Mouse (Mus musculus) G1E (cell line): ENCODE measurements around the gene Defb42. TPM values are rescaled to one million over a fixed set of nuclear protein-coding genes. Genes with fewer than 3 reads are reported as not detected.

Experiments
- ATAC-seq: 2 replicates; pipeline ENCODE4 v1.8.0; 2016; ENCODE audit warnings: mild to moderate bottlenecking; ENCODE audit not compliant: insufficient number of reproducible peaks, poor library complexity, low FRiP score, severe bottlenecking; ENCODE audit errors: extremely low read depth
- DNase-seq: peaks from one replicate; pipeline ENCODE4 v3.0.0; 2012; ENCODE audit warnings: low spot score
- H3K27me3 ChIP-seq: 2 replicates; pipeline ENCODE4 v1.6.1; 2012; ENCODE audit warnings: mild to moderate bottlenecking, low read length, inconsistent platforms; ENCODE audit not compliant: insufficient read depth
- H3K36me3 ChIP-seq: replicated peaks from 2 replicates; pipeline ENCODE3; 2012; ENCODE audit warnings: mild to moderate bottlenecking, inconsistent platforms
- H3K4me1 ChIP-seq: 2 replicates; pipeline ENCODE4 v1.6.1; 2012; ENCODE audit warnings: low read depth, low read length, inconsistent platforms, mixed read lengths; ENCODE audit not compliant: insufficient read depth
- H3K4me3 ChIP-seq: 2 replicates; pipeline ENCODE4 v1.5.1; 2012; ENCODE audit warnings: low read depth, mild to moderate bottlenecking, inconsistent platforms, low read length, moderate library complexity, mixed read lengths
- H3K9me3 ChIP-seq: replicated peaks from 2 replicates; pipeline ENCODE4 v1.6.1; 2012; ENCODE audit warnings: inconsistent platforms
- CTCF ChIP-seq: IDR thresholded peaks from 2 replicates; pipeline ENCODE4 v1.5.1; 2012; ENCODE audit warnings: low read depth, low read length, inconsistent platforms, mixed read lengths
- GATA1 ChIP-seq: IDR thresholded peaks from 2 replicates; pipeline ENCODE4 v1.6.1; 2012; ENCODE audit warnings: borderline replicate concordance, low read length, inconsistent platforms, mixed read lengths
- GATA2 ChIP-seq: IDR thresholded peaks from 2 replicates; pipeline ENCODE4 v1.6.1; 2012; ENCODE audit warnings: low read depth, low read length, inconsistent platforms, borderline replicate concordance
- POLR2AphosphoS5 ChIP-seq: IDR thresholded peaks from 2 replicates; pipeline ENCODE4 v1.6.1; 2012; ENCODE audit warnings: low read depth, low read length, inconsistent platforms; ENCODE audit not compliant: insufficient replicate concordance
- TAL1 ChIP-seq: conservative IDR thresholded peaks from 2 replicates; pipeline ENCODE4 v1.6.1; 2012; ENCODE audit warnings: low read depth, low read length, inconsistent platforms, mixed read lengths
- polyA plus RNA-seq: library from polyadenylated mRNA; stranded (reverse); fragments of >175 nt; gene quantifications from 2 replicates; pipeline ENCODE4 v1.2.3, GENCODE M21; 2012
- total RNA-seq, 2 experiments: library from RNA; stranded (forward) in 1 of 2; stranded (reverse) in 1 of 2; fragments of 200-1000 nt in 1 of 2; fragments of >200 nt in 1 of 2; fragmentation: Nextera tagmentation in 1 of 2; gene quantifications; 2 replicates each; pipeline ENCODE4 v1.2.3; 2014 to 2017

Gene Defb42
- total RNA-seq (2014; fragmentation: Nextera tagmentation) (not detected in 2 replicates), total RNA-seq (2017) (0.05 and 0.06 TPM in 2 replicates), polyA plus RNA-seq (not detected in 2 replicates)

DNA sequence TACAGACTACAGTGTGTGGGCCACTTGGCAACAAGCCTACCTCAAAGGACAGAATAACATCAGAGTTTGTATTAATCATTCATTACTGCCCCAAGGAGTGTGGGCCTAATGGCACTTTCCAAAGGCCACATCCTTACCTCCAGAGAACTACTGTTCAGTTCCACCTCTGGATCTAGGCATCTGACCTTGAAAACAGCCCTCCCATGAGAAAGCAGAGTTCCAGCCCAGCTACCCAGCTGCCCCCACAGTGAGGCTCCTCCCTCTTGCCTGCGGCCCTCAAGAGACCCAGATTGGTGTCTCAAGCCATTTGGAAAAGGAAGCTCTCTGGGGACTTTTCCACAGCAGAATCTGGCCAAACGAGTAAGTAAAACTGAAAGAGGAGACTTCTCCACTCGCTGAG, at the start of gene Defb42:
Gene Defb42 (plus strand): TSS at position 301 of the 400 bp plus-strand sequence.
- 0 out of 2 replicates have a peak, but pooled peaks cover 2% of the 10 kb centered on the region for H3K4me1 ChIP-seq
- no peak within 1 kb of the TSS for H3K4me3 ChIP-seq
- no peaks in the 10 kb centered on the region for H3K36me3 ChIP-seq
- ATAC-seq (no peak), DNase-seq (no peak)
- peaks cover 8% of the 10 kb centered on the region; the same call in 1 of the 2 replicates for H3K27me3 ChIP-seq
- TF ChIP-seq CTCF (no peak), GATA1 (no peak), TAL1 (no peak), POLR2AphosphoS5 (no peak), GATA2 (no peak)
- no peaks in the 10 kb centered on the region for H3K9me3 ChIP-seq

DNA sequence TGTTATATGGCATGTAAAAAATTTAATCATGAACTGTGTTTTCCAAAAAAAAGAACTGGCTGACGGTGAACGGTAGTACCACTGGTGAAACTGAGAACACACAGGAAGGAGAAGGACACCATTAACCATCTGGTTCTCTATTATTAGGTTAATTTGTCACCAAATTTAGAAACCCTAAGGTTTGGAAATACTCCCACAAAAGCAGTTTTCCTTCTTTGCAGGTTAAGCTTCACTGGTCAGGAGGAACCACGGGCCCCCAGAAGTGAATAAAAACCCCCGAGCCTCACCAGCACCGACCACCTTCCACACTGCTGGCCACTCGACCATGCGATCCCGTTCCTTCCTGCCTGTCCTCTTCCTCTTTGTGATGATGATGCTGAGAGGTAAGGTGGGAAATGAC, 49.0 kb upstream of the Defb42 start, which contains the start of gene Defb47:
Gene Defb47 (plus strand): TSS at position 301 of the 400 bp plus-strand sequence.
- no peak within 1 kb of the TSS for H3K4me3 ChIP-seq
- no peaks in the 10 kb centered on the region for H3K9me3 ChIP-seq
- DNase-seq (no peak), ATAC-seq (no peak)
- H3K4me1 ChIP-seq: no peaks in the 10 kb centered on the region
- 0 out of 2 replicates have a peak, but pooled peaks cover 3% of the 10 kb centered on the region for H3K27me3 ChIP-seq
- no peak for TF ChIP-seq CTCF
- no peak for TF ChIP-seq POLR2AphosphoS5
- TF ChIP-seq GATA2: no peak
- TF ChIP-seq TAL1: no peak
- TF ChIP-seq GATA1: no peak
- H3K36me3 ChIP-seq: no peaks in the 10 kb centered on the region

DNA sequence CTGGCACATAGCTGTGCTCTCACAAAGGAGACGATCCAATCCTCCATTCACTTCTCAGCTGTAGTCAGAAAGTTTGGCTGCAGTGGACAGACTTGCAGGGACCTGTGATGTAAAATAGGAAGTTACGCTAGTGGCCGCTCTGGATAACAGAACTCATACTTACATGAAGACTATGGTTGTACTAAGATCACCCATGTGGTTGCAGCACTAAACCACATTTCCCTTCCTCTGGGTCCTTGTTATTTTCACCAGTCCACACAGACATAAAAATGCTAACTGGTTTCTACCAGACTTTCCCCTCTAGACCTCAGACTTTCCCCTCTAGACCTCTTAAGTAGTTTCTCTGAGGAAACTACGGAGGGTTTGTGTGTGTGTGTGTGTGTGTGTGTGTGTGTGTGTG, 47.8 kb upstream of the Defb42 start:
- ATAC-seq (no peak), DNase-seq (no peak)
- Histone ChIP-seq H3K4me3 (no peak overlapping the region), H3K27me3 (0 out of 2 replicates have a peak, but pooled peaks cover 3% of the 10 kb centered on the region), H3K9me3 (no peaks in the 10 kb centered on the region), H3K4me1 (no peaks in the 10 kb centered on the region), H3K36me3 (no peaks in the 10 kb centered on the region)
- TF ChIP-seq POLR2AphosphoS5 (no peak), CTCF (no peak), GATA2 (no peak), TAL1 (no peak), GATA1 (no peak)

DNA sequence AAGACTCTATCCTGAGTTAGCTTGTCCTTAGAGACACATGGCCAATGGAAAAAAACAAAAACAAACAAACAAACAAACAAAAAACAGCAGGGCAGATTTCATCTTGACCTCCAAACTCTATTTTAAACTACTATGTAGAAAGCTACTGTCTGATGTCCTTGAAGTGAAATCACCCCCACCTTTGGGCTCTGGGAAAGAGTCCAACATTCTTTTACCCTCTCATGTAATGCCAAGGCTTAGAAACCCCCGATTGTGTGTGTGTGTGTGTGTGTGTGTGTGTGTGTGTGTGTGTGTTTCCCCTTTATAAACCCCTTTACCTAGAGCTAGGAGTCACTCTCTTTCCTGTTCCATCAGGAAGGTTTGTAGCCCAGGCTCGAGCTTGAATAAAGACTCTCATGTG, 44.2 kb upstream of the Defb42 start:
- ATAC-seq: no peak
- Histone ChIP-seq H3K9me3 (no peaks in the 10 kb centered on the region), H3K4me3 (no peak overlapping the region), H3K4me1 (no peaks in the 10 kb centered on the region), H3K27me3 (peaks cover 3% of the 10 kb centered on the region; the same call in 1 of the 2 replicates), H3K36me3 (no peaks in the 10 kb centered on the region)
- TF ChIP-seq GATA1 (no peak), CTCF (no peak), GATA2 (no peak), POLR2AphosphoS5 (no peak), TAL1 (no peak)
- DNase-seq: no peak

DNA sequence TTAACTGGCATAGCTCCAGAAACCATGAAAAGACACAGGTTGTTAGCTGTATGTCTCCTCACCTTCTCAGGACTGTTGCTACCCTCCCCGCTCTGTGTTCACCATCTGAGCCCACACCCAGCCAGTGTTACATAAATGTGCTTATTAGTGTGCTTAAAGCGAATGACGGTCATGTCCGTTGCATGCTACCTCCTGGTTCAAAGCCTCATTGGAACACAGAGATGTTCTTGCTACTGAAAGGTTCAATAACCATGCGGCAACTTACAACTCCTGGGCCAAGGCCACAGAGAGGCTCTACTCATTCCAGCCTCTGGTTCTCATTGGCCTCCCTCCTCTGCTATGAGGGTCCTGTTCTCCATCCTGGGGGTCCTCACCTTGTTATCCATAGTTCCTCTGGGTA, 35.3 kb upstream of the Defb42 start, which contains the start of gene Defb43:
Gene Defb43 (plus strand): TSS at position 301 of the 400 bp plus-strand sequence.
- TF ChIP-seq CTCF (no peak), GATA1 (no peak), POLR2AphosphoS5 (no peak)
- H3K36me3 ChIP-seq: no peaks in the 10 kb centered on the region
- no peak for DNase-seq
- no peak within 1 kb of the TSS for H3K4me3 ChIP-seq
- H3K27me3 ChIP-seq: peaks cover 3% of the 10 kb centered on the region; the same call in 1 of the 2 replicates
- no peak for ATAC-seq
- H3K4me1 ChIP-seq: no peaks in the 10 kb centered on the region
- no peaks in the 10 kb centered on the region for H3K9me3 ChIP-seq

DNA sequence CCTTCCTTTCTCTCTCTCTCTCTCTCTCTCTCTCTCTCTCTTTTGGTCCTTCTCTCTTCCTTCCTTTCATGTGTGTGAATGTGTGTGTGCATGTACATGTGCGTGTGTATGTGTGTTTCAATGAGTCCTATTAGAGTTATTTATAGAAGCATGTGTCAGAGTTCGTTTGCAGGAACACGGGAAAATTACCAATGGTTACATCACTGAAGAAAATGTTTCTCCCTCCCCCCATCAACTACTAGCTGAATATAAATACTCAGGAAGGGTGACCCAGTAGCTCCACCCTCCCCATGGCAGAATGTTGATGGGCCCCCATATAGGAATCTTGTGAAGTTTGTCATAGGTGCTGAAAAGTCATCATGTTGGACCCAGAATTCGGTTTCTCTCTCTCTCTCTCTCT, 33.7 kb upstream of the Defb42 start:
- Histone ChIP-seq H3K4me1 (no peaks in the 10 kb centered on the region), H3K36me3 (no peaks in the 10 kb centered on the region), H3K27me3 (peaks cover 3% of the 10 kb centered on the region; the same call in 1 of the 2 replicates), H3K9me3 (no peaks in the 10 kb centered on the region), H3K4me3 (no peak overlapping the region)
- ATAC-seq (no peak), DNase-seq (no peak)
- TF ChIP-seq GATA2: no peak
- TF ChIP-seq CTCF: no peak
- no peak for TF ChIP-seq GATA1
- no peak for TF ChIP-seq POLR2AphosphoS5
- no peak for TF ChIP-seq TAL1
